Mouse (Mus musculus) megakaryocyte, adult 5-6 weeks (primary cell): ENCODE measurements at regions not wholly inside any gene's neighbourhood (a gene's known extent, or its start where the extent isn't known, plus 50 kb on each side); places are given as distances from the start of the nearest gene placed in this dataset.

Experiments
- ATAC-seq: 2 replicates; pipeline ENCODE4 v1.8.0; 2016; ENCODE audit warnings: mild to moderate bottlenecking, inconsistent platforms; ENCODE audit not compliant: poor library complexity, severe bottlenecking

GRCm38 (mm10) chr4:12629375-12629821 is 457.6 kb upstream of the Fam92a start:
- no peak for ATAC-seq

GRCm38 (mm10) chr4:12628702-12629374 is 457.0 kb upstream of the Fam92a start:
- no peak for ATAC-seq

- ATAC-seq = no peak
Observed at GRCm38 (mm10) chr4:12627158-12627871, 455.5 kb upstream of the Fam92a start.

- no peak for ATAC-seq
Observed at GRCm38 (mm10) chr4:12620756-12621270, 449.0 kb upstream of the Fam92a start.

GRCm38 (mm10) chr4:12620059-12620755 is 448.4 kb upstream of the Fam92a start:
- no peak for ATAC-seq

- no peak for ATAC-seq
Observed at GRCm38 (mm10) chr4:12616665-12617064, 444.9 kb upstream of the Fam92a start.

DNA sequence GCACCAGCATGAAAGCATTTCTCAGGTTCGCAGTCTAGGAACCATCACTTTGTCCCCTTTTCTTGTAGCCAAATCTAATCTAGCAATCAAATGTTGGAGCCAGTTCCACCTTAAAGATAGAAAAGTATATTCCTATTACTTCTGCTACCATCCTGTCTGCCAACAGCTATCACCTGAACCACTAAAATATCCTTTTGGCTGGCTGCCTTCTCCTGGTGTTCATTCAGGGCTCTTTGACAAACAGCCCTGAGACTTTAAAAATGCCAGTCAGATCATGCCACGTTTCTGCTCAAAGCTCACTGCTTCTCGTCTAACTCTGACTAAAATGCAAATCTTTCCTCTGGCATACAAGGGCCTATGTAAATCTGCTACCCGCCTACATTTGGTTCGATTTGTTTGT is 439.7 kb upstream of the Fam92a start:
- no peak for ATAC-seq

DNA sequence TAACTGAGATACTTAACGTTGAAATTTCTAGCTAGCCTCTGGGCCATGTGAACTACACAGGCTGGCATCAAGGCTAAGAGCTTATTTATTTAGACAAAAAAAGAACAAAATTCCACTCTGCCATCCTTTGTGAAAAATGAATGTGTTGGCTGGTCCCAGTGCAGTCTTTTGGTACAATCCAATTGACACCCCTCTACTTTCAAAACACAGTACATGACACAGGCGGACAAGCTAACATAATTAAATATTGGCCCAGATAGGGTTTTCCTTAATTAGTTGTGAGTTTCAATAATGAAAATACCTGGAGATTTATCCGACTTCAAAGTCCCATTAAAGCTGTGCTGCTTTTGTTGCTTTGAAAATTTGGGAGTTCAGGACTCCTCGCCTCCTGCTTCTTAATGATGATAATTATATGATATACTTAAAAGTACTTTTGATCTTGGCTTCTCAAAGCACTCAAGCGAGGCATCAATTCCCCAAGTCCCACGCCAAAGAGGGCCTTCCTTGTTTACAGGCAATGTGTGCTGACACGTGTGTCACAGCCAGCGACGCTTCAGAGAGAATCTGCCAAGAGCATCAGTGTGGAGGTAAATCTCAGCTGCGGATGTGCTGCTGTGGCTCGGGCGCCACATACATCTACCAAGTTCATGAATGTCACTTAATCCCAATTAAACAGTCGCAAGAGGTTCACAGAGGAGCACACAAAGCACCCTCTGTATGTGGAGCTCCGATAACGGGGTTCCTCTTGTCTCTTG is 429.5 kb upstream of the Fam92a start:
- no peak for ATAC-seq

DNA sequence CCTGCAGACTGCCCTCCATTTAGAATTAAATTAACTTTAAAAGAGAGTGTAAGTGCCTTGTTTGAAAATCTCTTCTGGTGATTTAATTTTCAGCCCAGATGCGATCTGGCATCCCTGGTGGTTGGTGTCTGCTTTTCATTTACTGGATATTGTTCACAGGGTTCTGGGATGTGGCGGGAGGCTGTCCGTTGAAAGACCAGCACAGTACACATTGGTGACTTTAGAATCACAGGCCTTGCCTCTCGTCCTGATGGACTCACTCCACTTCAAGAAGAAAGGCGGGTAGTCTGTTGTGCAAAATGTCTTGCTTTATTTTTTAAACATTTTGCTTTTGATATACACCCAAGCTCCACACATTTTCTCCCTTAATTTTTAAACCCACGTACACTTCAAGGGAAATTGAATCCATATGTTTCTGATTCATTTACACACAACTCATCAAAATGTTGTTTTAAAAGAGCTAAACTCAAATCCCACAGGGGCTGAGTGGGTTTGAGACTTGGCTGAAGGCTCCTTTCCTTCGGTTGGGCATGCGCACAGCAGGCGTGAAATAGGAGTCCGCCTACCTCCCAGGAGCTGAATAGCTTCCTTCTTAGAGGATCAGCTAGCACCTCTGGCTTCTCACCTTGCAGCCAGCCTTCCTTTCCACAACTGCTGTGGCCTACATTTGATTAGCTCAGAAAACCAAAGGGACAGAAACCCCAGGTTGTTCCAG is 424.1 kb upstream of the Fam92a start:
- no peak for ATAC-seq

DNA sequence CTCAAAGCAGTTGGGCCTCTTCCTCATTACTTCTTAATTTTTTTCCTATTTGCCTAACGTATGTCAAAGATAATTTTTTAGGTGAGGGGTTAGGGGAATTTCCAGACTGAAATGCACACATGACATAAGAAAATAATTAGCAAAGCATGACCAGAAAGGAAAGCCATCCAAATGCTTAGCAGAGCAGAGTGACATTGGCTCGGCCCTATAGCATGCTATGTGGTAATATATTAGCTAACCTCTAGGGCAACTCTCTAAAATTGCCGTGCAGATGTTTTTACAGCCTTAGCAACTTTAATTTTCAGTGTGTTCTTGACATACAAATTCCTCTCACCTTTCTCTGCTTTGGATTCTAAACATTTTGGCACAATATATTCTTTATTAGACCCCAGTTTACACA is 421.2 kb upstream of the Fam92a start:
- ATAC-seq = no peak

- ATAC-seq = no peak
Observed at GRCm38 (mm10) chr4:12578102-12578501, 406.3 kb upstream of the Fam92a start.

DNA sequence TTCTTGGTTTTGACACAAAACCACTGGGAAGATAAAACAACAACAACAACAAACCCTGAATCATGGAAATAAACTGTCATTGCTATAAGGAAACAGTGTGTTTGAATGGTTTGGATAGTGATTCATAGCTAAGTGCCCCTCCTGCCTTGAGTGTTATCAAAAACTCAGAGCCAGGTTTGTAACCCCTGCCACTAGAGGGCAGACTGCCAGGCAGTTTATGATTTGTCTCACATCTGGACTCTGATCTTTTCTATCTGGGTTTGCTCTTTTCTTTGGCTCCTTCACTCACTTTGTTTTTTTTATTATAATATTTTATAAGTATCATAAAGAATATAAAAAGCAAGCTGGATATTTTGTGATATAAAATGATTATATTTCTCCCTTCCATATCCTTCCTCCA is 400.1 kb upstream of the Fam92a start:
- ATAC-seq = no peak

- ATAC-seq = no peak
Observed at GRCm38 (mm10) chr4:12570689-12571088, 398.9 kb upstream of the Fam92a start.

DNA sequence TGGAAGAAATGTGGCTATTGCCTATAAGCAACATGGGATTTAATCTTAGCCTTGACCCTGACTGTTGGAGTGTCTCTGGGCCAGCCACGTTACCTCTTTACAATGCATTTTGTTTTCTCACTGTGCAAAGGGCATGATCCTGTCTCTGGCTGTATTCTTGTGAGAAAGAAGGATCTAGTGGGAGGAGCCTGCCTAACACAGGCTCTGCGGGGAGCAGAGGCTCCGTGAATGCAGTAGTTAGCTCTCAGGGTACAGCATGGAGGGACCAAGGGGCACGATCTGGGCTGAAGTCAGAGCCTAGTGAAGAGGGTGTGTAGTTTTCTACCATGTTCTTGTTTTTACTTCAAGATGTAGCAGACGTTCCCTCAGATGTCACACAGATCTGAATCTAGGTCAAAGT is 395.8 kb upstream of the Fam92a start:
- ATAC-seq = no peak

DNA sequence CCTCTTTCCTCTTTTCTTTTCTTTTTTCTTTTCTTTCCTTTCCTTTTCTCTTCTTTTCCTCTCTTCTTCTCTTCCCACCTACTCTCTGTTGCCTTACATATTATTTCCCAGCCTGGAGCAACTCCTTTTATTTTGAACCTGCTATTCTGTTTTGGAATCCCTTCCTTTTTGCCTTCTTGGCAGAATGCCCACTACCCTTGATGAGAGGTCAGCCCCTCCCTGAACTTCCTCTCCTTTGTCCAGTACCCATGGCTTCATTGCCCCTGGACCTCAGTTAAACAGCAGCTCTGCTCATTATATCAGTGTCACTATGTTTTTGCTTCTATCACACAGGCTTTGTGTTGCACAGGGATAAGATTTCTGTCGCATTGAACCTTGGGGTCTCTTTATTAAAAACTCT is 391.2 kb upstream of the Fam92a start:
- no peak for ATAC-seq

DNA sequence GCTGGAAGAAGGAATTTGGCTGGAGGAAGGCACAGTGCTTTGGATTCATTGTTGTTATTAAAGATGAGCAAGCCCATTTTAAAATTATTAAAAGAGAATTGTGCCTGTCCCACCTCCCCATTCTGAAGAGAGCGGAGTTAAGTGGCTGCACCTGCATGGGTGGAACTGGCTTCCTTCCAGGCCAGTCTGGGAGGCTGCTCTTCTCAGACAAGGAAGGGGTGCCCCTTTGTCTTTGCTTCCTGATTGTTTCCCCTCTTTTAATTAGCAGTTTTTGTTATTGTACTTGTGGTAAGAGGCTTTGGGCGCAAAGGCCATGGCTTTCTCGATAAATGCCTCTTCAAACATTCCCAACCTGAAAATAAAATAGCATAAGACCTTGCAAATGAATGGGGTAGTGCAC is 388.7 kb upstream of the Fam92a start:
- ATAC-seq = no peak

GRCm38 (mm10) chr4:12560015-12560414 is 388.2 kb upstream of the Fam92a start:
- no peak for ATAC-seq

GRCm38 (mm10) chr4:12557105-12557504 is 385.3 kb upstream of the Fam92a start:
- ATAC-seq = 0 out of 2 replicates have a peak, but pooled peaks have one; percentile 27

DNA sequence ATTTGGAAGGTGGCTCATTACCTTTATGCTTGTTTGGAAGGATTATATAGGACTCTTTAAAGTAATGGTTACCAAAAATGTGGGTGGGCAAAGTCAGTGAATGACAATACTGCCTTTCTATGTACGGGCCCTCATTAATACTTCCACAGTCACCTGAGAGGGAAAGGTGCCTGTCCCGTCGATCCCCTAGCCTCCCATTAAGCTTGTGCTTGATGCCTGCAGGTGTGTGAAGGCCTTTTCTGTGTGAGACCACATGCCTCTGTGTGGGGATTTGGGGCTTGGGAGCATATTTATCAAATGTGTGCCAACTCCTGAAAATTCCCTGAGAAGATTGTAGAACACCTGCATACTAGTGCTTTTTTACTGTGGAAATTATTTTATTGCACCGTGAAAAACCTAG is 377.4 kb upstream of the Fam92a start:
- no peak for ATAC-seq

- ATAC-seq = no peak
Observed at GRCm38 (mm10) chr4:12543906-12544305, 372.1 kb upstream of the Fam92a start.
